Mouse (Mus musculus) limb, embryonic 15.5 days (tissue): ENCODE data around the gene Coro1b. TPM values are rescaled to one million over a fixed set of nuclear protein-coding genes. Genes with fewer than 3 reads are reported as not detected.

Experiments used
- ATAC-seq: fragments of 200-750 bp; cut with Nextera tagmentation; 2 replicates; pipeline ENCODE4 v1.8.0; 2017; ENCODE audit warnings: low read depth, moderate TSS enrichment; ENCODE audit not compliant: insufficient number of reproducible peaks, low FRiP score, low TSS enrichment
- H3K27ac ChIP-seq: fragments of 300-500 bp; sonication (generic); 2 replicates; pipeline ENCODE4 v1.5.1; 2015; ENCODE audit warnings: moderate library complexity, mild to moderate bottlenecking, inconsistent platforms
- H3K27me3 ChIP-seq: fragments of 300-500 bp; sonication (generic); 2 replicates; pipeline ENCODE4 v1.6.1; 2015; ENCODE audit warnings: inconsistent platforms
- H3K36me3 ChIP-seq: fragments of 300-500 bp; sonication (generic); 2 replicates; pipeline ENCODE4 v1.6.1; 2015; ENCODE audit warnings: inconsistent platforms
- H3K4me1 ChIP-seq: fragments of 300-500 bp; sonication (generic); 2 replicates; pipeline ENCODE4 v1.6.1; 2015; ENCODE audit warnings: inconsistent platforms
- H3K4me2 ChIP-seq: fragments of 300-500 bp; sonication (generic); 2 replicates; pipeline ENCODE4 v1.6.1; 2015; ENCODE audit warnings: mild to moderate bottlenecking, inconsistent platforms
- H3K4me3 ChIP-seq: fragments of 300-500 bp; sonication (generic); 2 replicates; pipeline ENCODE4 v1.5.1; 2015; ENCODE audit warnings: mild to moderate bottlenecking, inconsistent platforms
- H3K9ac ChIP-seq: fragments of 300-500 bp; sonication (generic); 2 replicates; pipeline ENCODE4 v1.6.1; 2015; ENCODE audit warnings: inconsistent platforms
- H3K9me3 ChIP-seq: fragments of 300-500 bp; sonication (generic); 2 replicates; pipeline ENCODE4 v1.6.1; 2016; ENCODE audit warnings: inconsistent platforms
- WGBS: fragments of 180-500 bp; shearing (Covaris S2); methylation state at CpG from one replicate; pipeline ENCODE4 v1.1.7; 2015; 5-methylcytosine and 5-hydroxymethylcytosine counted together
- polyA plus RNA-seq: library from polyadenylated mRNA; unstranded; fragments of >200 nt; fragmentation: Nextera tagmentation; extraction: Ambion mirVana; gene quantifications from 2 replicates; pipeline ENCODE4 v1.2.1, GENCODE M21; 2015

The Coro1b gene
- polyA plus RNA-seq, 1 experiment from 2014 or later = 169 TPM

DNA sequence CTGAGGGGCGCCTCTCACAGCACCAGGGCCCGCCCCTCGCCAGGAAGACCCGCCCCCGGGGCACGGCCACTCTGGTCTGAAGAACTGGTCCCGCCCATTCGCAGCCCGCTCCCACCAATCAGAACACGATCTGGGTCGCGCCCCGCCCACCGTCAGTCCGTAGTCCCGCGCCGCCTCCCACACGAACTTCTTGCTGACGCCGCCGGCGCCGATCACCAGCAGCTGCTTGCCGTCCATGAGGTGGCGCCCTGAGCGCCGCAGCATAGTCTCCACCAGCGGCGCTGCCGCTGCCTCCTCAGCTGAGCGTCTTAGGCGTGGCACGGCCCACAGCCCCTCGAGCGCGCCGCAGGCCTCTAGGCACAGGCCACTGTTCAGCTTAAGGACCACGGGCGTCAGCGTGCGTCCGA is 21.0 kb downstream of the Coro1b start:
- Histone ChIP-seq H3K9ac (peak overlapping the region; percentile 73), H3K4me1 (peaks cover 29% of the 10 kb centered on the region), H3K4me3 (peak overlapping the region; percentile 52), H3K4me2 (peak overlapping the region; percentile 86), H3K9me3 (no peaks in the 10 kb centered on the region), H3K36me3 (no peaks in the 10 kb centered on the region), H3K27me3 (no peaks in the 10 kb centered on the region), H3K27ac (peak overlapping the region; percentile 96)
- ATAC-seq = peak; percentile 93
- WGBS = under 1% methylated on average over 43 of the region's 43 CpGs

DNA sequence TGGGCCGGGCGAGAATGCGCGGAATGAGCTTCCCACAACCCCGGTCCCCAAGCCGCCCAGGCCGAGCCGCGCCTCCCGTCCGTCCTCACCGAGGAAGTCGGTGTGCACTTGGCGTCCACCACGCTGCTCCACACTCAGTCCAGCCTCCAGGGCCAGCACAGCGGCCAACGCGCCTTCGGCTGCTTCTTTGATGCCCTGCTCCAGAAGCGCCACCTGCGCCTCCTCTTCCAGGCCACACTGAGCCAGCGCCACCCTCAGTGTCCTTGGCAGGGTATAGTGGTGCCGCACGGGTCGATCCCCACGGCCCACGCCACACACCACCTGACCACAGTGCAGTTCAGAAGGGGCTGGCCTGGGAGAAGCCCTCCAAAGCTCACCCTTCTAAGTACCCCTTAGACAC is 21.4 kb downstream of the Coro1b start:
- Histone ChIP-seq H3K4me3 (peak overlapping the region; percentile 52), H3K36me3 (no peaks in the 10 kb centered on the region), H3K4me1 (peaks cover 29% of the 10 kb centered on the region), H3K27ac (peak overlapping the region; percentile 96), H3K9me3 (no peaks in the 10 kb centered on the region), H3K27me3 (no peaks in the 10 kb centered on the region), H3K9ac (peak overlapping the region; percentile 73), H3K4me2 (peak overlapping the region; percentile 86)
- ATAC-seq = peak; percentile 30
- 7% methylated on average over 27 of the region's 27 CpGs for WGBS

GRCm38 (mm10) chr19:4170723-4171392 is 22.4 kb downstream of the Coro1b start:
- no peaks in the 10 kb centered on the region for H3K9me3 ChIP-seq
- no peaks in the 10 kb centered on the region for H3K36me3 ChIP-seq
- peak overlapping the region; percentile 96 for H3K27ac ChIP-seq
- WGBS = 84% methylated on average over 10 of the region's 10 CpGs
- ATAC-seq = no peak
- no peak overlapping the region for H3K4me2 ChIP-seq
- H3K9ac ChIP-seq = no peak overlapping the region
- H3K4me1 ChIP-seq = peaks cover 39% of the 10 kb centered on the region
- no peak overlapping the region for H3K4me3 ChIP-seq
- no peaks in the 10 kb centered on the region for H3K27me3 ChIP-seq

GRCm38 (mm10) chr19:4171393-4172290 is 23.2 kb downstream of the Coro1b start:
- Histone ChIP-seq H3K4me1 (peaks cover 39% of the 10 kb centered on the region), H3K27me3 (no peaks in the 10 kb centered on the region), H3K4me2 (no peak overlapping the region), H3K9me3 (no peaks in the 10 kb centered on the region), H3K27ac (peak overlapping the region; percentile 66), H3K4me3 (no peak overlapping the region), H3K36me3 (no peaks in the 10 kb centered on the region), H3K9ac (no peak overlapping the region)
- no peak for ATAC-seq
- WGBS = 43% methylated on average over 13 of the region's 13 CpGs

- Histone ChIP-seq H3K9me3 (no peaks in the 10 kb centered on the region), H3K4me2 (no peak overlapping the region), H3K36me3 (no peaks in the 10 kb centered on the region), H3K27ac (no peak overlapping the region), H3K27me3 (no peaks in the 10 kb centered on the region), H3K4me3 (no peak overlapping the region), H3K9ac (no peak overlapping the region), H3K4me1 (peaks cover 39% of the 10 kb centered on the region)
- no peak for ATAC-seq
- 58% methylated on average over 11 of the region's 11 CpGs for WGBS
Measured at GRCm38 (mm10) chr19:4172925-4173324, 24.5 kb downstream of the Coro1b start.

GRCm38 (mm10) chr19:4175368-4175947 is 27.0 kb downstream of the Coro1b start, which contains the start of gene Carns1:
Gene Carns1, minus strand, starts transcription at chr19:4175479.
- no peak within 1 kb of the TSS for H3K4me3 ChIP-seq
- peaks cover 27% of the 10 kb centered on the region for H3K4me1 ChIP-seq
- peak within 1 kb of the TSS; percentile 35 for H3K4me2 ChIP-seq
- no peaks in the 10 kb centered on the region for H3K27me3 ChIP-seq
- 0 out of 2 replicates have a peak within 1 kb of the TSS, but pooled peaks have one; percentile 23 for H3K9ac ChIP-seq
- no peaks in the 10 kb centered on the region for H3K9me3 ChIP-seq
- H3K27ac ChIP-seq = peak within 1 kb of the TSS; percentile 29; the same call in 1 of the 2 replicates
- peak; percentile 49; the same call in 1 of the 2 replicates for ATAC-seq
- H3K36me3 ChIP-seq = no peaks in the 10 kb centered on the region
- WGBS = 5% methylated on average over 11 of the region's 11 CpGs

GRCm38 (mm10) chr19:4180411-4180810 is 32.0 kb downstream of the Coro1b start:
- Histone ChIP-seq H3K27ac (no peak overlapping the region), H3K4me3 (no peak overlapping the region), H3K27me3 (no peaks in the 10 kb centered on the region), H3K9ac (no peak overlapping the region), H3K4me1 (peaks cover 14% of the 10 kb centered on the region), H3K36me3 (no peaks in the 10 kb centered on the region), H3K4me2 (no peak overlapping the region), H3K9me3 (no peaks in the 10 kb centered on the region)
- WGBS = 88% methylated on average over 7 of the region's 7 CpGs
- no peak for ATAC-seq

GRCm38 (mm10) chr19:4181892-4182291 is 33.5 kb downstream of the Coro1b start:
- no peak overlapping the region for H3K9ac ChIP-seq
- WGBS = 37% methylated on average over 3 of the region's 3 CpGs
- H3K9me3 ChIP-seq = no peaks in the 10 kb centered on the region
- no peaks in the 10 kb centered on the region for H3K27me3 ChIP-seq
- no peak overlapping the region for H3K4me3 ChIP-seq
- H3K4me2 ChIP-seq = no peak overlapping the region
- no peak for ATAC-seq
- no peaks in the 10 kb centered on the region for H3K36me3 ChIP-seq
- H3K27ac ChIP-seq = no peak overlapping the region
- peaks cover 11% of the 10 kb centered on the region for H3K4me1 ChIP-seq

DNA sequence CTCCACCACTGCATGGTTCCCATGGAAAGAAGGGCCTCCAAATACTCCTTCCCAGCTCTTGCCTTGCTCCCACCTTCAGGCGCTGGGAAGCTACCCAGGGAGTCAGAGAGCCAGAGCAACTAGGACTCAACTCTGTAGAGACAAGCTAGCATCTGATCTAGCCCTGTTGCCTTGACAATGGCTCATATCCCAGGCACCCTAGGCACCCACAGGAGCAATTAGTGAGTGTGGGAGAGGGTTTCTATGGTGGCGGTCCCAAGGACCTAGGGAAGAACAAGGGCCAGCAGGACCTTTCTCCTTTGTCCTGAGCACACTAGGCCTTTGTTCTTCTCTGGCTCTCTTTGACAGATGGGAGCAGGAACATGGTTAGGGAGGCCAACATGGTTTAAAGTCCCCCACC is 35.3 kb downstream of the Coro1b start:
- ATAC-seq = no peak
- no peak overlapping the region for H3K27ac ChIP-seq
- no peaks in the 10 kb centered on the region for H3K36me3 ChIP-seq
- peaks cover 11% of the 10 kb centered on the region for H3K4me1 ChIP-seq
- no peak overlapping the region for H3K4me3 ChIP-seq
- 86% methylated on average over 2 of the region's 2 CpGs for WGBS
- no peak overlapping the region for H3K9ac ChIP-seq
- no peaks in the 10 kb centered on the region for H3K27me3 ChIP-seq
- H3K4me2 ChIP-seq = no peak overlapping the region
- no peaks in the 10 kb centered on the region for H3K9me3 ChIP-seq

- Histone ChIP-seq H3K4me3 (no peak overlapping the region), H3K9ac (no peak overlapping the region), H3K36me3 (no peaks in the 10 kb centered on the region), H3K4me2 (no peak overlapping the region), H3K27me3 (no peaks in the 10 kb centered on the region), H3K4me1 (peaks cover 11% of the 10 kb centered on the region), H3K27ac (peak overlapping the region; percentile 34; the same call in 1 of the 2 replicates), H3K9me3 (no peaks in the 10 kb centered on the region)
- 59% methylated on average over 15 of the region's 15 CpGs for WGBS
- no peak for ATAC-seq
Measured at GRCm38 (mm10) chr19:4184976-4185975, 36.9 kb downstream of the Coro1b start.

DNA sequence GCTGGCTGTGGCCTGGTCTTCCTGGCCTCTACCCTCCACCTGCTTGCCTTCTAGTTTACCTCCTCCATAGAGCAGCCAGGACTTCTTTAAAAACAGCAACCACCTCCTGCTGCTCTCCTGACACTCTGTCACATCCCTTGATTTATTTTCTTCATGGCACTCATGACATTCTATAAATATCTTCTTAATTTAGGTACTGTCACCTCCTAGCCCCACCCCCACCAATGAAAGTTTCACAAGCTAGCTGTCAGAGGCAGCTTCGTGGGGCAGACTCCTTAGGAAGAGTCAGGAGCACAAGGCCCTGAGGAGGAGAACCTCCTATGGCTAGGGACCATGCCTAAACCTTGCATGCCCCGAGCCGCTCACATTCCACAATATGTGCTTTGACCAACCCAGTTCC is 38.9 kb downstream of the Coro1b start:
- H3K9me3 ChIP-seq = no peaks in the 10 kb centered on the region
- H3K4me2 ChIP-seq = no peak overlapping the region
- no peak for ATAC-seq
- no peak overlapping the region for H3K9ac ChIP-seq
- H3K4me1 ChIP-seq = peaks cover 22% of the 10 kb centered on the region
- H3K36me3 ChIP-seq = no peaks in the 10 kb centered on the region
- H3K27ac ChIP-seq = no peak overlapping the region
- H3K4me3 ChIP-seq = no peak overlapping the region
- 58% methylated on average over 3 of the region's 3 CpGs for WGBS
- H3K27me3 ChIP-seq = no peaks in the 10 kb centered on the region
